Mouse (Mus musculus): ENCODE data around the gene 2900011O08Rik.

GRCm38 (mm10) chr16:14042421-14042820 is 56.0 kb downstream of the 2900011O08Rik start:
- no peak for TF ChIP-seq CTCF (IDR thresholded peaks at IDR 0.05; ENCODE audit: extremely low read depth, insufficient read depth, low read length)
- TF ChIP-seq POLR2A (IDR thresholded peaks at IDR 0.05; ENCODE audit: extremely low read depth, insufficient read depth, low read length), result no peak
